Mouse (Mus musculus): ENCODE measurements around the gene Dnajc16. TPM values are rescaled to one million over a fixed set of nuclear protein-coding genes. Genes with fewer than 3 reads are reported as not detected.
A peak's percentile ranks its signal among the peaks of the same experiment; 100 is the strongest.

Gene Dnajc16
- total RNA-seq, 2 experiments from 2014 or later, result 22.8 to 23.4 TPM

GRCm38 (mm10) chr4:141765008-141765407, 25.7 kb downstream of the Dnajc16 start:
- DNase-seq, result no peak

DNA sequence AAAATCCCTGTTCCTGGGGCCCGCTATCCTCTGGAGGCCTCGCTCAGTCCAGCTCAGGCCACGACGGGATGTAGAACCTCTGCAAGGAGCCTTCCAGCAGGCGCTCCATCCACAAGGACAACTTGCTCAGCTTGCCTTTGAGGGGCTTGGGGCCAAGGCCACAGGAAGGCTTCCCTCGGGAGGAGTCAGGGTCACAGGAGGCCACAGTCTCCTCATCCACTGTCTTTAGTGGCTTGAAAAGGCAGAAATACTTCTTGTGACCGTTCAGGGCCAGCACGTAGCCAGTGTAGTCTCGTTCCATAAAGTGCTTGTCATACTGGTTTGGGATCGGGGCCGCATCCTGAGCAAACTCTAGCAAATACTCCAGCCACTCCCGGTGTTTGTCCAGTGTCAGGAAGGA, 27.3 kb downstream of the Dnajc16 start:
- DNase-seq, result no peak

DNA sequence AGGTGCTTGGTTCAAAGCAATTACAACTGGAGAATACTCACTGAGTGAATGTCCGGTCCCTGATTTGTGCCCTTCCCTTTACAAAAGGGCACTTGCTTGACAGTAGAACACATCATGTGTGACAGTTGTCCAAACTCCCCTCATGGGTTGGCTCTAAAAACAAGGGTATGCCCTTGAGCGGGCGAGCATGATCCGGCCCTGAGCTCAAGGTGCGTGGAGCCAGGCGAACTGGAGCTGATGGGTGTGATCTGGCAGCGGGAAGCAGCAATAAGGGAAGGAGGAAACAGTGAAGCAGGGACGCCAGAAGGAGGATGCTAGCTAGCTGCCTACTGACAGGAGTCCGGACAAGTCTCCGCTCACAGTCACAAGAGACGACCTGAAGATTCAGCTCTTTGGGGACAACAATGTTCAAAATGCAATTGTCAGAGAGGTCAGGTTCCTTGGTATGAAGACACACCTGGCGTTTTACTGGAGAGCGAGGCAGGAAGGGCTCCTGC, 28.6 kb downstream of the Dnajc16 start:
- no peak for DNase-seq

- no peak for DNase-seq
Observed at GRCm38 (mm10) chr4:141760942-141761341, 29.8 kb downstream of the Dnajc16 start.

DNA sequence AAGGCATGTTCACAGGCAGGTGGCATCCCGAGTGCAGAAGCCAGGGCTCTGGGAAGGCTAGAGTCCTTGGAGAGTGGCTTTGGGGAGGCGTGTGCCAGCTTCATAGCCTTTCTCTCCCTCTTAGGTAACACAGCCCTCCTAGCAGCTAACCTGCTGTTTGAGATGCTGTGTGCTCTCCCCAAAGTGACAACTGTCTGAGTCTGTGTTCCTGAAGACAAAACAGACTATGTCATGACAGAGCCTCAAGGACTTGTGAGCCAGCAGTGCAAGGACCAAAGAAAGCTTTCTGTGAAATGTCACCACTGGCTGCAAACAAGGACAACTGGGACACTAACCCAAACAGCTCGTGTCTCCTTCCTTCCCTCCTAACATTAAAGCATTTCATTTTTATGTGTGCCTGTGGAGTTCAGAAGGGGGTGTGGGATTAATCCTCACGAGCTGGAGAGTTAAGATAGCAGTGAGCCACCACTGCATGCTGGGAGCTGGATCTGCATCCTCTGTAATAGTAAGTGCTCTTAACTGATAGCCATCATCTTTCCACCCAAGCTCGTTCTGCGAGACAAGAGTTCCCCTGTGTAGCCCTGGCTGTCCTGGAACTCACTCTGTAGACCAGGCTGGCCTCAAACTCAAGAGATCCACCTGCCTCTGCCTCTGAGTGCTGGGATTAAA, 31.7 kb downstream of the Dnajc16 start:
- DNase-seq, result no peak

DNA sequence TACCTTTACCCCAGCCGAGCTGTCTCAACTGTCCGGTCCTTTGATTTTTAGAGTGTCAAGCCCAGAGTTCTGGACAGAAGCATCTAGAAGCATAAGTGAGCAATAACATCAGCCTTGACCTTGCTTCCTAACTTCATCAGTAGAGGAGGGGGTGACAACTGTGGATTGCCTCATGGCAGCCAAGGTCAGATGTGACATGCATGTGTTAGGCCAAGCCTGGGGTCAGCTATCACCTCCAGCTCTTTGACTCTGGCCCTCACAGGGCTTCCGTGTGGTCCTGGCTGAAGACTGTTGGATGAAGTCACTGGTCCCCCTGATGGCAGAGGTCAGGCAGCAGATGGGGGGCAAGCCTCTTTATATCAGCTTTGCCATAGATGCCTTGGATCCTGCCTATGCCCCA, 33.6 kb downstream of the Dnajc16 start:
- DNase-seq, result no peak

DNA sequence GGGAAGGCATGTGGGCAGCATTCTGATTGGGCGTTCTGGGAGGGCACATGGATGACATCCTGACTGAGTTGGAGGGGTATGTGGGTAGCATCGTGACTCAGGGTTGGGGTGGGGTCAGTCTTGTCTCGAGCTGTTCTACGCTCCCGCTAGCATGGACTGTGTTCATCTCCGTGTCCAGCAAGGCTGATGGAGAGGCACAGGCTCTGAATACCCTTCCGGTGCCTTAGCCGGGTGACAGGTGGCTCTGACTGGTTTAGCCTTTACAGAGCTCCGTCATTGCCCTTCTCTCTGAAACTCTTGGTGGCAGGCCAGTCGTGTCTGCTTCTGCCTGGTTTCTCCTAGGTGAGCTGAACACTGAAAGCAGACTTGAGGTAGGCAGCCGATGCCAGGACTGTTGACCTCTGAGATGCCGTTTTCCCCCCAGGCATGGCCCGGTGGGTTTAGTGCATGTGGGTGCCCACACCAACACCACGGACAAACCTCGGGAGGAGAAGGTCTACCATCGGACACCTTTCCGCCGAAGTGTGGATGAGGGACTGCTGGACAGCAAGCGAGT, 35.3 kb downstream of the Dnajc16 start:
- DNase-seq, result no peak

GRCm38 (mm10) chr4:141752076-141752421, 38.7 kb downstream of the Dnajc16 start:
- DNase-seq, result peak in 1 of 2 experiments; percentile 54

DNA sequence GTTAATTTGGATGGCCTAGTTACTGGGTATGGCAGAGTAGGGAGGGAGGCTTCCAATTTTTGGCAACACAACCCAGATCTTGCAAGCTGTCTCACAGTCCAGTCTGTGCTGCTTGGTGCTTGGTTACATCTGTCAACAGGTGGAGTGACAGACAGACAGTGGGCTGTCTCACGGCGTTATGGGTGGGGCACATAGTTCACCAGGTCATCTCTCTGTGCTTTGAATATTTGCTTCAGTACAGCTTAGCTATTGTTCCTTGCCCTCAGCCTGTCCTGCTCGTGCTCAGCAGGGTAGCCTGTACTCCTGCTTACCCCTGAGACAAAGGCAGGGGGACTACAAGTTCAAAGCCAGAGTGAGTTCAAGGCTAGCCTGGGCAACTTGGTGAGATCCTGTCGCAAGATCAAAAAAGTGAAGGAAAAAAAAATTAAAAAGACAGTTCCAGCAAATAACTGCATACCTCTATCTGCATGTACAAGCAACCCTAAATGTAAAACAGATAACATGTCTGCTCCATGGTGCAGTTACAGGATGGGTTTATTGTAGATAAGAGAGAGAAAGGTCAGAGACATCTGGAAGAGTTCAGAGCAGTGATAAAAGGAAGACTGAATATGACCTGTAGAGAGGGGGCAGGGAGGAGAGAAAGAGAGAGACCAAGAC, 39.2 kb downstream of the Dnajc16 start:
- DNase-seq, result no peak

GRCm38 (mm10) chr4:141750826-141751225, 39.9 kb downstream of the Dnajc16 start:
- DNase-seq, result no peak

- peak; percentile 53 to 54 for DNase-seq
Observed at GRCm38 (mm10) chr4:141749557-141749956, 41.2 kb downstream of the Dnajc16 start.

- no peak for DNase-seq
Observed at GRCm38 (mm10) chr4:141746578-141747346, 44.0 kb downstream of the Dnajc16 start, which contains the start of gene Agmat. Gene Agmat (plus strand): TSS chr4:141746672.

- no peak for DNase-seq
Observed at GRCm38 (mm10) chr4:141742381-141742780, 48.4 kb downstream of the Dnajc16 start.

DNA sequence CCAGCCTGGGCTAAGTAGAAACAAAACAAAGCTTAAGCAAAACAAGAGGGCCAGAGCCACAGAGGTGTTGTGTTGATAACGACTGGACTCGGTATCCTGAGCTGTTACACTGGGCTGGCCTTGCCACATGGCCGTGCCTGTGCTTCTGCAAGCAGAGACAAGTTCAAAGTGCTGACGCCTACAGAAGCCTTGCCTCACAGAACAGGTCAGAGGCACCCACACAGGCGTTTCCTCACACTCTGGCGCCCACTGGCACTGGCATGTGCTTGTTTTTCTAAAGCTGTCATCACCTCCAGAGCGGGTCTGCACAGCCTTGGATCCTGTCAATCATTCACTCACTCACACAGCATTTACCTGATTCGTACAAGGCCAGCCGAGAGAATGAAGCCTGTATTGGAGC, 48.9 kb downstream of the Dnajc16 start:
- no peak for DNase-seq

- no peak for DNase-seq
Observed at GRCm38 (mm10) chr4:141738015-141738414, 52.7 kb downstream of the Dnajc16 start.

DNA sequence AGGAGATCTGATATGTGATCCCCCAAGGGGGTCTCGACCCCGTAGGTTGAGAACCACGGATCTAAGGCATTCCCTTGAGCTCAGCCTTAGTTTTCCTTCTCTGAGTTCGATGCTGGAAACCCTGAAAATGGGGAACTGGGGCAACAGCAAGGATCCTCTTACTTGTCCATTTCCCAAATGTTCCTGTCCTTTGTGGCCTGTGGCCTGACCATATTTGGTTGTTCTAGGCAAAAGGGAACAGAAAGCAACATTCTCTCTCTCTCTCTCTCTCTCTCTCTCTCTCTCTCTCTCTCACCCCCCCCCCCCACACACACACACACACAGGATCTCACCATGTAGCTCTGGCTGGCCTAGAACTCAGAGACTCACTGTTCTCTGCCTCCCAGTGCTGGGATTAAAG, 53.9 kb downstream of the Dnajc16 start:
- DNase-seq, result peak in 1 of 2 experiments; percentile 40

DNA sequence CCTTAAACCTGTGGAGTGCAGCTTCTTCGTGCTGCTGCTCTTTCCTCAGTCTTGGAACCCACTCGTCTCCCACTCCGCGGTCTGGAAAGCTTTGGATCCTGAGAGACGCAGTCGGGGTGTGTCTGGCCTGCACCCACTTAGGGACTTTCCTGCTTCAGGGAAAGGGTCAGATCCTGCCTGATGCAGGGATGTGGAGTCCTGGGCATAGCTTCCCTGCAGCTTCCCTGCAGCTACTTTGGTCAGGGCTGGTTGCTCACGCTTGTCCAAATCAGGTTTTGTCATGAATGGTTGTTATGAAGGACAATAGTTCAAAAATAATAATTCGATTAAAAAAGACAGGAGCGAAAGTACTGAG, 55.5 kb downstream of the Dnajc16 start:
- DNase-seq, result no peak

DNA sequence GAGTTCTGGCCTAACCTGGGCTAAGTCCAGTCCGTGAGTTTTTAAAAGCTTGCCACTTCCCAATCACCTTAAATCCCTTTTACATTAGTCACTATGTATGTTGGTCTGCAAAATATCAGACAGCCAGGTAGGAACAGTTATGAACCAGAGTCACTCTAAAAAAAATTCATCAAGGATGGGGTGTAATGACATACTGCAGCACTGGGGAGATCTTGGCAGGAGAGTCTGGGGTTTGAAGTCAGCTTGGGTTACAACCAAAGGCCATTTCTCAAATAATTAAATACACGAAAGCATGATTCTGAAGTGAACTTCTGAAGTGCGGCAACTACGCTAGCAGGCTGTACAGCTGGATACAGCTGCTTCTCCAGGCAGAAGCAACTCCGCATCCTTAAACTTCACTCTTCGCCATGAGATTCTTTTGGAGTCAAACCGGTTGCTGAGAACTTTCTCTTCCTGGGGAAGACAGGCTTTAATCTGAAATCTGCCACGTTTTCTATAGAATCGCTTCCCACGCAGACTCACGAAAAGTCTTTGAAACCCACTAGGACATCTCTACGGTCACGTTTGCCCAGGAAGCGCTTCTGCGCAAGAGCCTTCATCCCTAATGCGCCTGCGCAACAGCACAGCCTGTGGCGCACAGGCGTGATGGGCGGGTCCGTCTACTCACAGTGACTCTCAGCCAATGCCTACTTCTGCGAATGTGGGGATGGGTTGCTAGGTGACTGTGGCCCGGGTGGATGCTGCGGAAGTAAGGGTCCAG, 56.1 kb downstream of the Dnajc16 start:
- peak; percentile 93 to 96 for DNase-seq

DNA sequence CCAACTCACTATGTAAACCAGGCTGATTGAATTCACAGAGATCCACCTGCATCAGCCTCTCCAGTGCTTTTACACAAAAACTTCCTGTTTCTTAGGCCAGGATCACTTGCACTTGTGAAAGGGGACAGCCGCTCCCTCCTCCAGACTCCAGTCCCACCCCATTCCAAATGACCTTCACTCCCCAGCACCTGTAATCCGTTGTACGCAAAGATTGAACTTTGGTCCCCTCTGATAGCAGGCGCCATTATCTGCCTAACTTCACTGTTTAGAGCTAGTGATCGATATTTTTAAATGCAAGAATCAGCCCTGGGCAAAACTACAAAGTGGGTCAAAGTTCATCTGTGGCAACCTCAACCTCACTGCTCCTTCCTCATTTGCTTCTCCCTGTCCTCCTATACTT, 59.0 kb downstream of the Dnajc16 start:
- DNase-seq, result no peak

- DNase-seq, result no peak
Observed at GRCm38 (mm10) chr4:141730401-141730800, 60.3 kb downstream of the Dnajc16 start.

DNA sequence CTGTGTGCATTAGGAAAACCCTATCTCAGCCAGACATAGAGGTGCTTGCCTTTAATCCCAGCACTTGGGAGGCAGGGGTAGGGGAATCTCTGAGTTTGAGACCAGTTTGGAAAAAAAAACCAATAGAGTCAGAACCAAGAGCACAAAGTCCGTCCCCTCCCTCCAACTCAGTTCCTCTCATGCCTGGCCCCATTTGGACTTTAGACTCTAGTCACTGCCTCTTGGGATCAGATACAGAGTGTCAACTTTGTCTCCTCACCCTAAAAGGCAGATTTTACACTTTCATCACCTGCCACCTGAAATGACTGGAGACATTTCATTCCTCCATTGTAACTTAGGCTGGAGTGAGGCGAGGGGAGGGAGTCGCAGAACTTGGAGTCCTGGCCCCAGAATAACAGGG, 61.5 kb downstream of the Dnajc16 start:
- DNase-seq, result no peak

- DNase-seq, result no peak
Observed at GRCm38 (mm10) chr4:141725738-141726137, 65.0 kb downstream of the Dnajc16 start.

Data from heart, adult 18-20 months (tissue).